8 mouse cellular contexts compared by ENCODE assay signal in genomic region chr2:157030804-157031203, GRCm38 (mm10). TPM values are rescaled to one million over a fixed set of nuclear protein-coding genes. Genes with fewer than 3 reads are reported as not detected.
DNase-seq lines count a peak whose midpoint lies in the region; ATAC-seq and TF ChIP-seq lines count a peak whose summit lies in the region.

No protein-coding gene starts in this region.

- TF ChIP-seq CTCF in lung, embryonic 14.5 days (IDR thresholded peaks at IDR 0.05; ENCODE audit: low read depth), result peak; percentile 92

- 46% methylated on average over 9 of the region's 9 CpGs for WGBS in embryonic facial prominence, embryonic 11.5 days
- WGBS in lung, embryonic 14.5 days, result 47% methylated on average over 9 of the region's 9 CpGs

- H3K27ac ChIP-seq in embryonic facial prominence, embryonic 11.5 days (replicated peaks; ENCODE audit: low read depth, low read length), result no peak overlapping the region
- no peak overlapping the region for H3K27ac ChIP-seq in lung, embryonic 14.5 days (ENCODE audit: low read depth)

- no peaks in the 10 kb centered on the region for H3K9me3 ChIP-seq in embryonic facial prominence, embryonic 11.5 days (replicated peaks; ENCODE audit: control insufficient read depth, low read length)
- peaks cover 4% of the 10 kb centered on the region; the same call in 1 of the 2 replicates for H3K9me3 ChIP-seq in lung, embryonic 14.5 days (ENCODE audit: low read depth, low read length)

- H3K4me2 ChIP-seq in embryonic facial prominence, embryonic 11.5 days (ENCODE audit: low read depth, low read length), result no peak overlapping the region
- H3K4me2 ChIP-seq in lung, embryonic 14.5 days, result no peak overlapping the region

- H3K36me3 ChIP-seq in embryonic facial prominence, embryonic 11.5 days (replicated peaks; ENCODE audit: control insufficient read depth, insufficient read depth, low read depth, low read length), result peaks cover 48% of the 10 kb centered on the region
- H3K36me3 ChIP-seq in lung, embryonic 14.5 days (ENCODE audit: insufficient read depth), result peaks cover 91% of the 10 kb centered on the region

- no peak overlapping the region for H3K9ac ChIP-seq in embryonic facial prominence, embryonic 11.5 days (replicated peaks; ENCODE audit: low read length)
- no peak overlapping the region for H3K9ac ChIP-seq in lung, embryonic 14.5 days

- no peak overlapping the region for H3K4me3 ChIP-seq in embryonic facial prominence, embryonic 11.5 days (ENCODE audit: low read depth, low read length)
- H3K4me3 ChIP-seq in lung, embryonic 14.5 days (ENCODE audit: low read depth, low read length), result no peak overlapping the region

- no peaks in the 10 kb centered on the region for H3K4me1 ChIP-seq in embryonic facial prominence, embryonic 11.5 days (ENCODE audit: control insufficient read depth, insufficient read depth, low read length)
- no peaks in the 10 kb centered on the region for H3K4me1 ChIP-seq in lung, embryonic 14.5 days (ENCODE audit: insufficient read depth)

- peak; percentile 89 for DNase-seq in CD4-positive, CD25-positive, alpha-beta regulatory T cell, adult 2 months (ENCODE audit: low read depth, low spot score)
- DNase-seq in adrenal gland, postnatal 10 days, result peak; percentile 93
- DNase-seq in embryonic facial prominence, embryonic 11.5 days (ENCODE audit: low spot score), result peak; percentile 83
- peak; percentile 78 for DNase-seq in heart, adult 8-10 months (ENCODE audit: low spot score)
- DNase-seq in kidney, postnatal 25 days, result peak; percentile 90 to 95
- peak; percentile 92 for DNase-seq in lung, embryonic 14.5 days
- peak; percentile 64 for DNase-seq in retina, adult 2 months (ENCODE audit: low read depth, low spot score)
- peak; percentile 79 for DNase-seq in thymus, postnatal 25 days

- no peaks in the 10 kb centered on the region for H3K27me3 ChIP-seq in embryonic facial prominence, embryonic 11.5 days (ENCODE audit: control insufficient read depth, insufficient read depth, low read length)
- H3K27me3 ChIP-seq in lung, embryonic 14.5 days (ENCODE audit: insufficient read depth, low read length), result no peaks in the 10 kb centered on the region

- ATAC-seq in embryonic facial prominence, embryonic 11.5 days (replicated peaks; ENCODE audit: insufficient number of reproducible peaks, low FRiP score, low TSS enrichment, low read depth), result 0 out of 2 replicates have a peak, but pooled peaks have one; percentile 30
- peak; percentile 51; the same call in 1 of the 2 replicates for ATAC-seq in lung, embryonic 14.5 days (ENCODE audit: insufficient read depth)

RNA-seq across cellular contexts. Expression of gene Dsn1, which starts 23.9 kb away (rescaled TPM):
- 10 to 100 TPM in 1 of 2 experiments, 1 to 10 TPM in 1; 9.2 to 12.8 TPM for total RNA-seq in adrenal gland, postnatal 10 days (2021)
- 56.5 and 63.5 TPM in 2 replicates for polyA plus RNA-seq in embryonic facial prominence, embryonic 11.5 days (2014; fragmentation: Nextera tagmentation; extraction: Ambion mirVana)
- total RNA-seq in heart, adult 8-10 months (2022), result 1 to 10 TPM; 1.1 to 2.2 (median 1.6) TPM
- polyA plus RNA-seq in lung, embryonic 14.5 days (2014; fragmentation: Nextera tagmentation; extraction: Ambion mirVana), result 44.2 and 46.6 TPM in 2 replicates

RNA-seq across cellular contexts. Expression of gene Ndrg3, which starts 38.9 kb away (rescaled TPM):
- 10 to 100 TPM; 51.3 to 59.2 TPM for total RNA-seq in adrenal gland, postnatal 10 days (2021)
- 42.2 and 49.8 TPM in 2 replicates for polyA plus RNA-seq in embryonic facial prominence, embryonic 11.5 days (2014; fragmentation: Nextera tagmentation; extraction: Ambion mirVana)
- total RNA-seq in heart, adult 8-10 months (2022), result 10 to 100 TPM; 21.7 to 24.5 (median 22.1) TPM
- 43.7 TPM in 2 replicates for polyA plus RNA-seq in lung, embryonic 14.5 days (2014; fragmentation: Nextera tagmentation; extraction: Ambion mirVana)

RNA-seq across cellular contexts. Expression of gene Soga1, which starts 48.2 kb away (rescaled TPM):
- total RNA-seq in adrenal gland, postnatal 10 days (2021), result 10 to 100 TPM; 30.3 to 35.9 TPM
- polyA plus RNA-seq in embryonic facial prominence, embryonic 11.5 days (2014; fragmentation: Nextera tagmentation; extraction: Ambion mirVana), result 5.4 and 5.6 TPM in 2 replicates
- total RNA-seq in heart, adult 8-10 months (2022), result 10 to 100 TPM in 1 of 4 experiments, 1 to 10 TPM in 3; 8.7 to 11.1 (median 8.9) TPM
- 8.6 and 8.9 TPM in 2 replicates for polyA plus RNA-seq in lung, embryonic 14.5 days (2014; fragmentation: Nextera tagmentation; extraction: Ambion mirVana)

RNA-seq across cellular contexts. Expression of gene Tldc2, which starts 56.1 kb away (rescaled TPM):
- total RNA-seq in adrenal gland, postnatal 10 days (2021), result not detected
- not detected in 2 replicates for polyA plus RNA-seq in embryonic facial prominence, embryonic 11.5 days (2014; fragmentation: Nextera tagmentation; extraction: Ambion mirVana)
- not detected for total RNA-seq in heart, adult 8-10 months (2022)
- not detected in 2 replicates for polyA plus RNA-seq in lung, embryonic 14.5 days (2014; fragmentation: Nextera tagmentation; extraction: Ambion mirVana)
